Mouse (Mus musculus) hindbrain, embryonic 16.5 days (tissue): ENCODE measurements around the gene Rbm14. TPM values are rescaled to one million over a fixed set of nuclear protein-coding genes. Genes with fewer than 3 reads are reported as not detected.

ENCODE experiments used
- polyA plus RNA-seq: library from polyadenylated mRNA; unstranded; fragments of >200 nt; fragmentation: Nextera tagmentation; extraction: Ambion mirVana; gene quantifications from 2 replicates; pipeline ENCODE4 v1.2.1, GENCODE M21; 2015

Rbm14 gene
- polyA plus RNA-seq, 1 experiment from 2014 or later: 59.5 TPM

Other genes starting within 250 kb of the Rbm14 start
- gene Lrfn4, start 196.0 kb downstream of the Rbm14 start, polyA plus RNA-seq: 8.0 and 10.5 TPM in 2 replicates
- gene Rce1, start 186.0 kb downstream of the Rbm14 start, polyA plus RNA-seq: 51.8 and 54.8 TPM in 2 replicates
- gene Gm960, start 113.0 kb downstream of the Rbm14 start, polyA plus RNA-seq: 5.2 and 6.7 TPM in 2 replicates
- 21.7 and 31.4 TPM in 2 replicates for gene Sptbn2, start 100.5 kb downstream of the Rbm14 start, polyA plus RNA-seq
- gene Rbm4b, start 55.1 kb downstream of the Rbm14 start, polyA plus RNA-seq: 124 and 127 TPM in 2 replicates
- 67.2 and 73.6 TPM in 2 replicates for gene Rbm4, start 17.7 kb downstream of the Rbm14 start, polyA plus RNA-seq
- 21.3 and 24.2 TPM in 2 replicates for gene Gm21992, start within 50 bp of the Rbm14 start, polyA plus RNA-seq
- 38.4 and 43.0 TPM in 2 replicates for gene Ccs, start 27.7 kb upstream of the Rbm14 start, polyA plus RNA-seq
- 0.57 and 0.74 TPM in 2 replicates for gene Ccdc87, start 27.7 kb upstream of the Rbm14 start, polyA plus RNA-seq
- gene Ctsf, start 43.5 kb upstream of the Rbm14 start, polyA plus RNA-seq: 87.0 and 90.1 TPM in 2 replicates
- gene Actn3, start 66.3 kb upstream of the Rbm14 start, polyA plus RNA-seq: 2.7 and 3.5 TPM in 2 replicates
- gene Zdhhc24, start 67.0 kb upstream of the Rbm14 start, polyA plus RNA-seq: 22.5 and 23.4 TPM in 2 replicates
- 8.1 and 8.8 TPM in 2 replicates for gene Bbs1, start 95.0 kb upstream of the Rbm14 start, polyA plus RNA-seq
- 102 and 115 TPM in 2 replicates for gene Dpp3, start 116.7 kb upstream of the Rbm14 start, polyA plus RNA-seq
- gene Peli3, start 131.5 kb upstream of the Rbm14 start, polyA plus RNA-seq: 13.5 and 14.6 TPM in 2 replicates
- 91.6 and 106 TPM in 2 replicates for gene Mrpl11, start 150.5 kb upstream of the Rbm14 start, polyA plus RNA-seq
- 0.41 and 0.47 TPM in 2 replicates for gene Npas4, start 178.7 kb upstream of the Rbm14 start, polyA plus RNA-seq
- 15.0 and 16.6 TPM in 2 replicates for gene Slc29a2, start 212.2 kb upstream of the Rbm14 start, polyA plus RNA-seq
- gene B4gat1, start 227.2 kb upstream of the Rbm14 start, polyA plus RNA-seq: 116 and 133 TPM in 2 replicates
- 2.4 and 3.1 TPM in 2 replicates for gene AC124502.3, start 227.3 kb upstream of the Rbm14 start, polyA plus RNA-seq
- 25.6 and 26.6 TPM in 2 replicates for gene Brms1, start 229.7 kb upstream of the Rbm14 start, polyA plus RNA-seq
- 0.64 and 0.72 TPM in 2 replicates for gene Rin1, start 238.8 kb upstream of the Rbm14 start, polyA plus RNA-seq